Mouse (Mus musculus) WW6 (cell line): Measurements from ENCODE around the gene Dagla.

Experiments
- DNase-seq: peaks from one replicate; pipeline ENCODE4 v3.0.0-alpha.2; 2013; ENCODE audit warnings: low read depth, low spot score

The Dagla gene

GRCm38 (mm10) chr19:10280771-10281540 is 23.7 kb downstream of the Dagla start:
- DNase-seq = no peak

GRCm38 (mm10) chr19:10279668-10280067 is 25.0 kb downstream of the Dagla start:
- no peak for DNase-seq

GRCm38 (mm10) chr19:10278669-10279324 is 25.9 kb downstream of the Dagla start:
- DNase-seq = no peak

DNA sequence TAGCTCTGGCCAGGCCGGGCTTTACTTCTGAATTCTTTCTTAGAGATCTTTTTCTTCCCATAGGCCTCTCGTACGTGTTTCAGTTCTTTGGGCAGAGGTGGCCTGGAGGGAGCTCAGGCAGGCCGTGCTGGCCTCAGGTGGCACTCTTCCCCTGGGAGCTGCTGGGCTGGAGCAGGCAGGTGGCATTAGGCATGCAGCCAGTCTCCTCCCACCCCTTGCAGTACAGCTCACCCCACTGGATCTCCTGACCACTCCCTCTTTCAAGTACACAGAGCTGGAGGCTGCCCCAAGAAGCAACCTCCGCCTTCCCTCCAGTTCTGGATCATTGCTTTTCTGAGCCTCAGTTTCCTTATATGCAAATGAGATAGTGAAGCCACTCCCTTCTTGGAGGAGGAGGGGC is 26.9 kb downstream of the Dagla start:
- no peak for DNase-seq

DNA sequence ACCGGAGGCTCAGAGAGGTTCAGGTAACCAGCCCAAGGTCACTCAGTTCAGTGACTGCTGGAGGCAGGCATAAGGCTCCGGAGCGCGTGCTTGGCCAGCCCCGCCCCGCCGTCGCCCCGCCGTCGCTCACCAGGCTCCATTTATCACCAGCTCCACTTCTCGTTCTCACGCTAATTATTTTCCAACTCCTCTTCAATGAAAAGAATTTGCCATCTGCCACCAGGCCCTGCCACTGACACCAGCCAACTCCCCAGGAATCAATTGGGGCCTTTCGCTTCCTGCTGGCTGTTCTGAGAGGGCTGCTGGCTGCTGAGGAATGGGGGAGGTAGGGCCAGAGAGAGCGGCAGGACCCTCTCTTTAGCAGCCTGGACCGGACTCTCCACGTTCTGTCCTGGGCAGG is 27.3 kb downstream of the Dagla start:
- DNase-seq = no peak

DNA sequence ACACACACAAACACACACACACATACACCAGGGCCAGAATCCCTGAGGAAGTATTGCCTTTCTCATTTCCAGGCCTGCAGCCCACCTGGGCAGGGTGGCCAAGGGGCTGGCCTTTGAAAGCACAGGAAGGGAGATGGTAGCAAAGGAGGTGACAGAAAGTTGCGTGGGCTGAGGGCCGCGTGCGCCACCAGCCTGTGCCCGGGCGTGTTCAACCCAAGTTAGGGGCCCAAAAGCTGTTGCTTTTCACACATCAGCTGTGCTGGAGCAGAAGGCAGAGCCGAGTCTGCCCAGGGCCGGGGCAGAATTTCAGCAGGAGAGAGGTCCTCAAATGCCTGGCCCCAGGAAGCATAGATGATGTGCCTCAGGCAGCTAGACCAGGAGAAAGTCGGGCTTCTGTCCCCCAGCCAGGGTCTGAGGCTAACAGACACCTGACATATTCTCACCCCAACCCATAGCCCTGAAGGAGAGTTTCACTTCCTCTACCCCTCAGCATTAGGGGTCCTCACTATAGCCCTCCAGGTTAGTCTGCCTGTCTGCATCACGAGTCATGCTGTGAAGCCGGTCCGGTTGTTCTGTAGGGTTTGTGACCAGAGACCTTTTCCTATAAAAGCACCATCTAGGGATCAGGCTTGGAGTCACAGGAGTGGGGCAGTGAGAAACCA is 28.1 kb downstream of the Dagla start:
- DNase-seq = no peak

DNA sequence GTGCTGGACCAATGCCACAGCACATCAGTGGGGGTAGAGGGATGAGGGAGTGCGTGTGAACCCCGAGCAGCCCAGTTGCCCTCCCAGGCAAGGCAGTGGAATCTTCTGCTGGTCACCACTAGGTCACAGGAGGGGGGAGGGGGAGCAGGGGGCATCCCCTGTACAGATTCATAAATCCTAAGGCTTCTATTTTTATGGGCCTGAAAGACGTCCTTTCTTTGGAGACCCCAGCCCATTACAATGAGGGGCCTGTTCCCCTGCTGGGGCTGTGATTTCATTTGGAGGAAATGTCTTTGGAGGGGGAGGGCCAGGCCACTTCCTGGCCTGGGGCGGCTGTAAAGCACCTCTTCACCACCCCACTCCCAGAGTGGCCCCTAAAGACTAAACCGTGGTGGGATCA is 30.6 kb downstream of the Dagla start:
- DNase-seq = no peak

DNA sequence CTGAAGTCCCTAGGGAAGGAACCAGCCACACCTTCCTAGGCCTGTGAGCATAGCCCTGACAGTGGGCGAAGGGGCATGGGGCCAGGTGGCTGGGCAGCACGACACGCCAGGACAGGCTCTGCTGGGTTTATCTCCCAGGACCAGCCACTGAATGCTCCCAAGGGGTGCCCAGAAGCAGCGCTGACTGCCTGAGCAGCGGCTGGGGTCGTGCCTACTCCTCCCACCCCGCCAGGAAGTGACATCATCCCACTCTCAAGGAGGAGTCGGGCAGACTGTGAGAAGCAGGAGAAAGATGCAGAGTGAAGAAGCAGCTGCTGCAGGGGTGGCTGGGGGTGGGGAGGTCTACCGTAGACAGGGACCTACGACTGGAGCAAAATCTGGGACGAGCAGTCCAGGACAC is 31.9 kb downstream of the Dagla start:
- DNase-seq = no peak

GRCm38 (mm10) chr19:10271592-10271991 is 33.1 kb downstream of the Dagla start:
- no peak for DNase-seq

DNA sequence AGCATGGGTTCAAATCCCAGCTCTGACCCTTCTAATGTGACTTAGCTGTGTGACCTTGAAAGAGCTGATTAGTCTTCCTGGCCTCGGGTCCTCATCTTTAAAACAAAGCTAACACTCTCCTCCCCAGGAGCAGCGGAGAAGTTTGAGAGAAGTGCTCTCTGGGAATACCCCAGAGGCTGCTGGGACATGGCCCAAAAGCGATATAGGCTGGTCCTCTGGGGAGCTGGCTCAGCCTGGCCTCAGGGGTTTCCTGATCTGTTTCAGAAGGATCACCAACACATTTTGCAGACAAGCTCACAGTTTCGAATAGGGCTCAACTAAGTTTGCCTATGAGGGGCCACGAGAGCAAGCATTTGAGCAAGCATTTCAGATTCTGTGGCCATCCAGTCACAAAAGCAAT is 34.3 kb downstream of the Dagla start:
- DNase-seq = no peak

- DNase-seq = no peak
These were observed 35.8 kb downstream of the Dagla start for GRCm38 (mm10) chr19:10268851-10269250.

DNA sequence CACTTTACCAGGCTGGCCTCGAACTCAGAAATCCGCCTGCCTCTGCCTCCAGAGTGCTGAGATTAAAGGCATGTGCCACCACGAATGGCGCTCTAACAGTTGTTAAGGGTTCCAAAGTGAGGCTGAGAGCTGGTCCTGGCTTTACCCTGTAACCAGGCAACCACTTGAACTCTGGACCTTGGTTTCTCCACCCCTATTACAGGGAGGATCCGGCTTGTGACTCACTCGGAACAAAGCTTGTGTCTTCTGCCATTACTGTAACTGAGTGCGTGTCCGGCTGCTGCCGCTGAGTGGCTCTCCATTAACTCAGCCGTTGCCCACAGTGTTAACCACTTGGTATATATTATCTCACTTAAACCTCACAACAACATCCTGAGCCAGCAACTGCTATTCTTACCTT is 36.7 kb downstream of the Dagla start:
- peak; percentile 63 for DNase-seq

GRCm38 (mm10) chr19:10267057-10267456 is 37.6 kb downstream of the Dagla start:
- peak; percentile 62 for DNase-seq

- DNase-seq = no peak
These were observed 38.4 kb downstream of the Dagla start for GRCm38 (mm10) chr19:10266196-10266850.

GRCm38 (mm10) chr19:10261369-10261768 is 43.3 kb downstream of the Dagla start:
- no peak for DNase-seq

DNA sequence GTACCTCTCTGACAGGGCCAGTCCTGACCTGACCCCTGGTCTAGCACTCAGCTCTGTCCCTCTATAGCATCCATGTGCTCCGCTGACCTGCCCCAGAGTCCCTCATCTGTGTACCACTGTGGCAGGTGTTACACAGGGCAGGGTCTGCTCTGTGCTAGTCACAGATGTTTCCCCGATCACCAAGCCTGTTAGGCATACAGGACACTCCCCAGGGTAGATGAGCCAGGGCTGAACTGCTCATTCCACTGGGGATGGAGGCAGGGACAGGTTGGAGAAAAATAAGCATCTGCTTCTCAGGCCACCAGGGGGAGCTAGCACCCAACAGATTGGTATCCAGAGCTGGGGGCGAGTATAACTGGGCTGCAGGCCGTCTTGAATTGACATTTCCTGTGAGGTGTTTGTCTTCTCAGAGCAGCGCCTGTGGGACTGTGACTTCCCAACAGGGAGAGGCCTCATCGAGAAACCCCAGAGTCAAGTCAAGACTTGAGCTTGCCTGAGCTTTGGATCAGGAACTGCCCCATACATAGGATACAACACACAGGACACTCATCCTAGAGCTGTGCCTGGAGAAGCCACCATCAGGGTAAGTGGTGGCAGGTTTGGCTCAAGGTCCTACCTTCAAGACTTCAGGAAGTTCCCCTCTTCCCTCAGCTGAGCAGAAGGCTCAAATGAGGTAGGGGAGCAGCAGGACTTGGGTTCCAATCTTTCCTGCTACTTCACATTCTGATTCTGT is 46.2 kb downstream of the Dagla start:
- no peak for DNase-seq

DNA sequence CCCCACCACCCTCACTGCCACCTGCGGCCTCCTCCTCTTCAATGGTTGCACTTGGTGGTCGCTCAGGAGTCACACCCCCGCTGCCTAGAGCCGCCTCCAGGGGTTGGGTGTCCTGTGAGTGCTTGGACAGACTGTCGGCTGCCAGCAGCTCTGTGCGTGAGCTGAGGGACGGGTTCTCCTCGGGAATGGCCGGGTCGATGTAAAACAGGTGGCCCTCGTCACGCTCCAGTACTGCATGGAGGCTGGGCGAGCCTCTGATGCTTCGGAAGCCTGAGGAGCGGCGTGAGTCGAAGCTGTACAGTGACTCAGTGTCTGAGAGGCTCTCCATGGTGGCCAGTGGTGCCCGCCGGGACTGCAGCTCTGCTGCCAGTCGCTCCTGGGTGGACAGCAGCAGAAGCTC is 56.5 kb downstream of the Dagla start:
- DNase-seq = no peak

DNA sequence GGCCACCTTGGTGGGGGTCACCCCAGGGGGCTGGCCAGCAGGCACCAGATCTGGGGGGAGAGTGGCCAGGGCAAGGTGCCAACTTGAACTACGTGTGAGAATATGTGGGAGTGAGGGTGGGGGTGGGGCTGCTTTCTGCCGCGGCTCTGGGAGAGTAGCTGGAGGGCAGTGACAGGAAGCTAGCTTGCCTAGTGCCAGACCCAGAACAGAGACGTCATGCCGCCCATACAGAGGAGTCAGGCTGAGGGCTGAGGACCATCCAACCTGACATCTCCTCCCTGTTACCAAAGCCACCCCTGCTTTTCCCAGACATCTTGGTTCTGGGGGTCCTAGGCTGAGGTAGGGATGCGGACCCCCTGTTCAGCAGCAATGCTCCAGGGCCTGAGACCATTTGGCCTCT is 57.5 kb downstream of the Dagla start:
- no peak for DNase-seq

GRCm38 (mm10) chr19:10244183-10244582 is 60.5 kb downstream of the Dagla start:
- DNase-seq = no peak

DNA sequence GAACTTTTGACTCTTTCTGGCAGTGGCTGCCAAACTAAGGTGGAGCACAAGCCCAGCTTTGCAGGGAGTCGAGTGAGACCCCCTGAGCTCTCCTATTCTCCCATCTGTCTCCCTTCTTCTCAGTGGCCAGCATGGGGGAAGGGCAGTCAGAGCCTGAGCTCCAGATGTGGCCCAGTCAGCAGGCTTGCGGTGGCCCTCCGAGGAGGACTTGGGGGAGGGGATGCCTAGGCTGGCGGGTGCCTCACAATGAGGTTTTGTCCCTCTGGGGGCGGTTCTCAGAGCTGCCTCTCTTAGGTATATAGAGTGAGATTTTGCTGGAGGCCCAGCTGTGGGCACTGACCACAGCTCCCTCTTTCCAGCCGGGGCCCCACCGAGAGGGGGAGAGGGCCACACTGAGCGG is 61.8 kb downstream of the Dagla start:
- no peak for DNase-seq

DNA sequence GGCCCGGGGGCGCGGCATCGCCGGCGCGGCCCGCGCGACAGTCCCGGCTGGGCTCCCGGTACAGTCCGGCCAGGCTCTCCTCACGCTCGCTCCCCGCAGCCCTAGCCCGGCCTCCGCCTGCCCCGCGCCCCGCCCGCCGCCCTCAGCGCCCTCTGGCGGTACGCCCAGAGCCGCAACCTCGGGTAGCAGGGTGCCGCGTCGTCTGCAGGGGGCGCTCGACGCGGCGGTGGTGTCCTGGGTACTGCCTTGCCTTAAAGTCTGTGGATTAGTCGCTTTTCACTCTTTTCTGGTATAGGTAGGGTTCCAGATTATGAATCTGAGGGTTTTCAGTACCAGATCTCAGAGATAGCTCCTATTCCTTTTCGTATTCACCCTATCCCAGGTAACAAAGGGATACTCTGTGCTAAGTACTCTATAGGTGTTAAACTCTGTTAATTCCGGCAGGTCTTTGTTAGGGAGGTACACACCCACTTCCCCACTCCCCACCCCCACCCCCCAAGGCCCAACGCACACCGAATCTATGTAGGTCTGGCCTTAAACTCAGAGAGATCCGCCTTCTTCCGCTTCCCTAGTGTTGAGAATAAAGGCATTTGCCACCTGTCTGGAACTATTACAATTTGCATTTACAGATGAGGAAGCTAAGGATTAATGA is 63.9 kb downstream of the Dagla start, which contains the start of gene Myrf:
Gene Myrf (minus strand): TSS at position 95 of the 652 bp plus-strand sequence.
- peak; percentile 63 for DNase-seq
